Mouse (Mus musculus): ENCODE measurements around the gene Tle2.

Tle2 gene

DNA sequence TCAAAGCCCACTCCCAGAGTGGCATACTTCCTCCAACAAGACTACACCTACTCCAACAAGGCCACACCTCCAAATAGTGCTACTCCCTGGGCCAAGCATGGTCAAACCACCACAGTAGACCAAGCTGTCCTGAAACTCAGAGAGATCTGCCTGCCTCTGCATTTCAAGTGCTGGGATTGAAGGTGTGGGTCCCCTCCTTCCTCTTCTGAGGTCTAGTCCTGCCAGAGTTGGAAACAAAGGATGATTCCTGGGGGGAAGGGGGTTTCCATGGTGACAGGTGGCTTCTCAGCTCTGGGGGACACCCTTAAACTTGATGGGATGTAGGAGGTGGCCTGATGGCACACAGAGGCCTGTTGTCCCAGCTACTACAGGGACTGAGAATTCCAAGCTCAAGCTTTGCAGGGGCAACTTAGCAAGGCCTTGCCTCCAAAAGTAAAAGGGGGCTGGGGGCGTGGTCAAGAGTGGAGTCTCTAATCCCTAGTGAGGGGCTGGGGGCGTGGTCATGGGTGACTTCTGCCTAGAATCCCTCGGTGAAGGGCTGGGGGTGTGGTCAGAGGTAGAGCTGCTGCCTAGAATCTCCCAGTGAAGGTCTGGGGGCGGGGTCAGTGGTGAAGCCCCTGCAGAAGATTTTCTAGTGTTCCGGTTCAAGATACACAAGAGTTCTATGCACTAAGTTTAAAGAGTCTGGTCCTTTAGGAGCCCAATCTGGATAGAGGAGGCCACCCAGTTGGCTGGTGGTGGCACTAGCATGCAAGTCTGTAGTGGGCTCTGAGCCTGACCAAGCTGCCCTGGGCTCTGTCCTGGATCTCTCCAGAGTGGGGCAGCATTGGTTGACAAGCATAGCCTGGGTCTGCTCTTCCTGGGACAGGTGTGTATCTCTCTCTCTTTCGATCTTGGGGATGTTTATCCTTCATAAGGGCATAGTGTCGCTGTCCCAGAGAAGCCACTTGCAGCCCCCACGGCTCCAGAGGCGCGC, at the start of gene Tle2:
Gene Tle2 (plus strand): TSS at position 481 of the 976 bp plus-strand sequence.
- in situ Hi-C loops (cut with MboI, MseI), result no loop called here

DNA sequence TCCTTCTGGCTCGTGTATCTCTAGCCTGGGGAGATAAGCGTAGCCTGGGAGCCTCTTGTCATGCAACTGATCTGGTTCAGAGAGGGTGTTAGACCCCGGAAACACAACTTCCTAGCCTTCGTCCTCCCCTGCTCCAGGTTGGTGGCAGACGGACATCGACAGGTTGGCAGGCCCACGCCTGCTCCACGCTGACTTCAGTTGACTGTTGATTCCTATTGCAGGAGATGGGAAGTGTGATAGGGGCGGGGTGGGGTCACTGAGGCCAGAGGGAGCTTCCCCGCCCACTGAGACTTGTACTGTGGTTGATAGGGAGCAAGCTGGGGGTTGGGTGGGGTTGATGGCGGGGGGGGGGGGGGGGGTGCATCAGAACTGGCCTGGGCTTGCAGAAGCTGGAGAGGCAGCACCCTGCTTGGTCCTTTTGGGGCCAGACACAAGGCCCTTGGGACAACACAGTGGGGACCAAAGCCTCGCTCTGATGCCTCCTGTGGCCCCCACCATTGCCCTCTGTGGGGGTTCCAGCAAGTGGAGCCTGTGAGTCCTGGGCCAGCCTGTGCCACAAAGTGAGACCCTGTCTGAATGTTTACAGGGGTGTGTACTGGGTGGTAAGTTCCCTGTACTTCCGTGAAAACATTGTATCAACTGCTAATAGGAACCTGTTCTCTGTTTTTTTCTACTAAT, 49.2 kb upstream of the Tle2 start:
- in situ Hi-C loops (cut with MboI, MseI), result loop anchor here (5.0 kb wide), 1 partner anchor 108 kb away; no protein-coding TSS in a partner anchor

DNA sequence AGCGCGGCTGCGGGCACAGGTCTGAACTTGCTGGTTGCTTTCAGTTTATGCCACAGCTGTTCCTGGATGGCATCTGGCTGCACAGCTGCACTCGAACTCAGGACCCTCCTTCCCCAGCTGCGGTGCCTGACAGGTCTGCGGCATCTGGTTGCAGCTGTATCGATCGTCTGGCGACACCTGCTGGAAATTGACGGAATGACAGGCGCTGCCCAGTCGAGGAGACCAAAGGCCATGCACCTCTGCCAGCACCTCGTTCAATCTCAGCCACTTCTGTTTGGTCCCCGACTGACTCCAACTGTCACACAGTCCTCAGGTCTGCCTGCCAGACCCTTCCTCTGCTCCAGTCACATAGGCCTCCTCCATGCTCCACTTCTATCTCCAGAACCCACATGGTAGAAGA, 47.6 kb upstream of the Tle2 start:
- in situ Hi-C loops (cut with MboI, MseI), result loop anchor here (5.0 kb wide), 1 partner anchor 109 kb away; no protein-coding TSS in a partner anchor

GRCm38 (mm10) chr10:81534826-81535225, 39.5 kb upstream of the Tle2 start:
- in situ Hi-C loops (cut with MboI, MseI), result loop anchor here (5.0 to 10.0 kb wide), 2 partner anchors 50 to 138 kb away; partner anchors contain the start of gene Celf5

DNA sequence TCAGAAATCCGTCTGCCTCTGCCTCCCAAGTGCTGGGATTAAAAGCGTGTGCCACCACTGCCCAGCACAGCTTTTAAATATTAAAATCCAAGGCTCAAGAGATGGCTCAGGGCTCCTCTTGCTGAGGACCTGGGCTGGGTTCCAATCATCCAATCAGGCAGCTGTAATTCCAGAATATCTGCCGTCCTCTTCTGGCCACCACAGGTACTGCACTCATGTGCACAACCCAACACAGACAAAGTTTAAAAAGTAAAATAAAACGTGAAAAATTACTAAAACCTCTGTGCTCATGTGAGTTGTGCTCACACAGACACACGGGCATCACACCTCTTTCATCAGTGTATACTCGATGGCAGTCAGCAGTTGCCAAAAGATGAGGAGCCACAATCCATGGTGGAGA, 37.6 kb upstream of the Tle2 start:
- in situ Hi-C loops (cut with MboI, MseI), result loop anchor here (10.0 kb wide), 1 partner anchor 52 kb away; the partner anchor contains the start of gene Celf5

DNA sequence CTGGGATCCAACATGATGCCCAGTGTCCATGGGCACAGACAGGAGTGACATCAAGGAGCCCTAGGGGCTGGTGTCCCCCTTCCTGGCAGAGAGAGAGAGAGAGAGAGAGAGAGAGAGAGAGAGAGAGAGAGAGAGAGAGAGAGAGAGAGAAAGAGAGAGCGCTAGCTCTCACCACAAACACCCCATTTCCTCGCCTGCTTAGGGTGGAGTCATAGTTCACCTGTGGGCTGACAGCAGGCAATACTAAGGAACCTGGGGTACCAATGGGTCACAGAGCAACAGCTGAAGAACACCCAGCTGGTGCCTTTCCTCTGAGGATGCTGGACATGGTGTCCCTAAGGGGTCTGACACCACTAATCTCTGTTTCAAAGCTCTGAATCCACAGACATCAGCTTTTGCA, 36.9 kb upstream of the Tle2 start:
- in situ Hi-C loops (cut with MboI, MseI), result loop anchor here (10.0 kb wide), 1 partner anchor 53 kb away; the partner anchor contains the start of gene Celf5

- in situ Hi-C loops (cut with MboI, MseI), result loop anchor here (10.0 kb wide), 1 partner anchor 54 kb away; the partner anchor contains the start of gene Celf5
Measured at GRCm38 (mm10) chr10:81538321-81539048, 35.9 kb upstream of the Tle2 start.

- in situ Hi-C loops (cut with MboI, MseI), result no loop called here
Measured at GRCm38 (mm10) chr10:81541363-81541762, 33.0 kb upstream of the Tle2 start.

GRCm38 (mm10) chr10:81541803-81542202, 32.6 kb upstream of the Tle2 start:
- in situ Hi-C loops (cut with MboI, MseI), result no loop called here

GRCm38 (mm10) chr10:81542727-81543460, 31.5 kb upstream of the Tle2 start:
- in situ Hi-C loops (cut with MboI, MseI), result no loop called here

- in situ Hi-C loops (cut with MboI, MseI), result no loop called here
Measured at GRCm38 (mm10) chr10:81543633-81544032, 30.7 kb upstream of the Tle2 start.

DNA sequence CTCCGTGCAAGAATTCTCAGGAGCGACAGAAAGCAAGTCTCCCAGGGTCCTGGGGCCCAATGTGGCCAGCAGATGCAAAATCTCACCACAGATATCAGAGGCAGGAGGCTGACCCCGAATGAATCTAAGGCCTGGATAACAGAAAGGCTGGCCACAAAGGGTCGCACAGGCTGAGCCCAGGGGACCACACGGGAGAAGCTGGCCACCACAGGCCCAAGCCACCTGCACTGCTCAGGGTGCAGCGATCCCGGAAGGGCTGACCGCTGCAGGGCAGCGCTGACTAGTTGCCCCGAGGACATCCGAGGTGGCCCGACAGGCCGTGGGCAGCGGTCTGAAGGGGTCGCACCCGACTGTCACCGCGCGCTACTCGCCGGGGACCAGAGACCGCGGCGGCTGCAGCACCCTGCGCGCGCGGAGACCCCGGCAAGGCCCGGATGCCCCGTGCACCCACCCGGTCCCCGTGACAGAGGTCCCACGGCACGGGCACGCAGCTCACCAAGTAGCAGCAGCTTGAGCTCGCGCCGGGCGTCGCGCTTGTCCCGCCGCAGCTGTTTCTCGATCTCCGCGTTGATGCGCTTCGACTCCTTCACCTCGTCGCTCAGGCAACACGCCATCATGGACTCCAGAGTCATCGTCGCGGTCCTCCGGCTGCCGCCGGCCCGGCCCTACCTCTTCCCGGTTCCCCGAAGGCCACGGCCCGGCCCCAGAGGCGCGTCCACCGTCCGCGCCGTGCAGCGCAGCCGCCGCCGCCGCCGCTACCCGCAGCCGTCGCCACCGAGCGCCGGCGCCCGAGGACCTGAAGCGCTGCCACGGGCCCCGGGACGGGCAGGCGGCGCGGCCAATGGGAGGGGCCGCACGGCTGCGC, 29.8 kb upstream of the Tle2 start:
- in situ Hi-C loops (cut with MboI, MseI), result no loop called here

GRCm38 (mm10) chr10:81545161-81545747, 29.1 kb upstream of the Tle2 start, which contains the start of gene Gna11:
Gene Gna11 (minus strand): TSS chr10:81545190.
- in situ Hi-C loops (cut with MboI, MseI), result no loop called here

DNA sequence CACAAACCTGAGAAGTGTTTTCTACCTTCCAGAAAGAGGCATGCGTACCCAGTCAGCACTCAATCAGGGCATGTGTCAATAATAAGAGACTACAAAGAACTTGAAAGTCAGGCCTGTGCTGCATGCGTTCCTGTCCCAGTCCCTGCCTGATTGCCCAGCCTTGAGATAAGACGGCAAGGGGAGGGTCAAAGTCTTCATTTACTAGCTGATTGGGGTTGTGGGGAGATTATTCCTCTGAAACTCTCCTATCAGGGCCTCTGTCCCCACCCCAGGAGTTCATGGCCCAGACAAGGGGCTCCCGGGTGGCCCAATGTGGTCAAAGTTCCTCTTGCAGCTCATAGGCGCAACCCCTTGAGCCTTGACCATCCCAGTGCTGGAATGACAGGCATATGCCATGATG, 28.0 kb upstream of the Tle2 start:
- in situ Hi-C loops (cut with MboI, MseI), result no loop called here

- in situ Hi-C loops (cut with MboI, MseI), result no loop called here
Measured at GRCm38 (mm10) chr10:81546788-81547571, 27.4 kb upstream of the Tle2 start.

GRCm38 (mm10) chr10:81548944-81549343, 25.4 kb upstream of the Tle2 start:
- in situ Hi-C loops (cut with MboI, MseI), result no loop called here

GRCm38 (mm10) chr10:81550257-81550656, 24.1 kb upstream of the Tle2 start:
- in situ Hi-C loops (cut with MboI, MseI), result no loop called here

DNA sequence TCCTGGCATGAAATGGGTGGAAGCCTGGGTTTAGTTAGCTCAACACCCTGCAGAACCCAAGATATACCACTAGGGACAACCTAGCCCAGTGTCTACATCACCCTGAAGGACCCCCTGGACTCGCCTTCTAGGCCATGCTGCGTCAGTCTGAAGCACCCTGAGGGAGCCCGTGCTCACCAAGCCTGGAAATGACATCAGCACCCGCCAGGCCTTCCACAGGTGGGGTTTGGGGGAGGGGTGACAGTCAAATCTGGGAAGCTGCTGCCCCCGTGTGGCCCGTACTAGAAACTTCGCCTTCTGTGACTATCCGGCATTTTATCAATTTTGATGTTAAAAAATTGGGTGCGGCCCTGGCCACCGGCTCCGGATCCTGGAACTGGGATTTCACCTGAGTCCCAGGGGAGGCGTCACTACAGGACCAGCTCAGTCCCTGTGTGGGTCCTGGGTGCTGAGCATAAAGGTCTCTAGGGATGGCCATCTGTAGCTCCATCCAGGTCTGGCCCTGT, 22.7 kb upstream of the Tle2 start:
- in situ Hi-C loops (cut with MboI, MseI), result no loop called here
